Mouse (Mus musculus) cerebellum, adult 18-20 months (tissue): ENCODE results near the gene Mdga1.
"Not testable (repeated sequence)": the region's sequence is repeated elsewhere in the genome, so short reads cannot be mapped to it uniquely, and the experiment has no call there.

Experiments used
- DNase-seq, 2 experiments: peaks; one replicate each; pipeline ENCODE4 v3.0.0; 2021

Mdga1 gene

DNA sequence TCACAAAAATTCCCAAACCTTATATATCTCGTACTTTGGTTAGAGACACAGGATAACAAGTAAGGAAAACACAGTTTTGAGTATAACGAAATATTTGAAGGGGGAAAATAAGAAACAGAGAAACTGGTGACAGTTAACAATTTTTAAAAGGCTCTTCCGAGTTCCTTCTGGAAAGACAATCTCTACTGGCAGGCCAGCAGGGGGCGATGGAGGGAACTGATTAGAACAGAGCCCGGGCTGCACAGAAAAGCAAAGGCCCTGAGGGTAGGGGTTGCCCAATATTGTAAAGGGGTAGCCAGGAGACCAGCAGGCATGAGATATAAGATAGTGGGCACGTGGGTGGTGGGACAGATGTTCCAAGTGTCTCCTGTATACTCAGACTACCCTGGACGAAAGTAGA is 173.8 kb downstream of the Mdga1 start:
- peak; percentile 81 to 85 for DNase-seq

DNA sequence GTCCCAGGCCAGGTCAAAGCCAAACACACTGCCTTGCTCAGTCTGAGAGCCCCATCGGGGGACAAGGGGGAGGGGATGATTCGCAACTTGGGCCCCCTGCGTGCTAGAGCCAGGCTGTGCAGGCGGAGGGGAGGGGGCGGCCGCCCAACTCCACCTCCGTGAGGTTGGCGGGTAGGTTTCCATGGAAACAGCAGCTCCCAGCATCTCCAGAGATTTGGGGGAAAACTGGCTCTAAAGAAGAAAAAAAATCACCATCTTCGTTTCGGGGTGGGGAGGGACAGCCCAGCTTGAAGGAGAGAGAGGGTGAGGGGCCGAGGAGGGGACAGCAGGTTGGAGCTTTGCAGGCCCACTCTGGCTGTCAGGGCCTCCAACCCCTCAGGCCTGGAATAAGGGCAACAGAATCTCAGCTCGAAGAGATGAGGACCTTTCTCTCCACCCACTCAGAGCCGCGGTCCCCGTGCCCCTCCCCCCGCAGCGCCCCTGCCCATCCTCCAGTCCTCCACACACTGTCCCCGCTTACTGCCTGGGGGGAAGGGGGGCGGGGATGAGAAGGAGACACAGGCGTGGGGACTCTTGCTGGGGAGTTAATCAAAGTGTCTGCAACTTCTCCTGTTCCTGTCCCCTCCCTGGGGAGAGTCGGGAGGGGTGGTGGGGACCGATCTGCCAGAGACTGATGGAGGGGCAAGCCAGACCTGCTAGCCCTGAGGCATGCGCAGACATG is 174.7 kb downstream of the Mdga1 start:
- no peak for DNase-seq

DNA sequence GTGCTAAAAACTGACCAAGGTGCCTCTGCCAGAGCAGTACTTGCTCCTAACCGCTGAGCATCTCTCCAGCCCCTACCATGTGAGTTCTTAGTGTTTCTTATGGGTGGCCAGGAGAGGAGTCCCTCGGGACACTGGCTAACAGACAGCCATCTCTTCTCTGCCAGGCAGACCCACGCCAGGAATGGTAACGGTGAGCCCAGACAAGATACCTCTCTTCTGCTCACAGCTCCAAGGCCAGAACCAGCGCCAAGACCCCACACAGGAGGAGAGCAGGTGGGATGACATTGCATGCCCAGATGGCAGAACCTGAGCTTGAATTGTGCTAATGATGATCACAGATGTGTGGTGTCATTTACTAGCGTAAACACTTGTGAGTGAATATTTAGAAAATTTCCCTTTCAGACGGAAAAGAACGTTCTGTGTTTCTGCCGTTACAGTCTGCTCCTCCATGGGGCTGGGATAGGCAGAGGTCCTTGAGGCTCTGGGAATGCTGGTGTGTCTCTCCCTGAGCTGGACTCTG is 178.3 kb downstream of the Mdga1 start:
- no peak for DNase-seq

DNA sequence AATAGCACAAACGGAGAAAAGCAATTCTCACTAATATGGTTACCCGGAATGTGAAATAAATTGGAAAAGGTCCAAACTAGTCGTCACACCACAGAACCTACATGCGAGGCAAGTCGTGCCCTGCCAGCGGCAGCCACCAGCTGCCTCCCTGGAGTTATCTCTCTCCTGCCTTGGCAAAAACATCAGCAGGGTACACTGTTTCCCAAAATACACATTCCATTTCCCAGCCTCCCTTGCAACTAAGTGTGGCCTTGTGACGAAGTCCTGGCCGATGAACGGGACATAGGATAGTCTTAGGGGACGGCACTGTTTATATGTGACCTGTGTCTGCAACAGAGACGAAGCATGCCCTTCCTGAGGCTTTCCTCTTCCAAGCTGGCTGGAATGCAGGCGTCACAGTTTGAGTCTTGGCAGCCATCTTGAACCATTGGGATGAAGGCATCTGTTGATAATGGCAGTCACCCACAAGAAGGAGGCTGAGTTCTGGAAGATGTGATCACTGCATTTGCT is 179.6 kb downstream of the Mdga1 start:
- peak; percentile 62 to 63 for DNase-seq

DNA sequence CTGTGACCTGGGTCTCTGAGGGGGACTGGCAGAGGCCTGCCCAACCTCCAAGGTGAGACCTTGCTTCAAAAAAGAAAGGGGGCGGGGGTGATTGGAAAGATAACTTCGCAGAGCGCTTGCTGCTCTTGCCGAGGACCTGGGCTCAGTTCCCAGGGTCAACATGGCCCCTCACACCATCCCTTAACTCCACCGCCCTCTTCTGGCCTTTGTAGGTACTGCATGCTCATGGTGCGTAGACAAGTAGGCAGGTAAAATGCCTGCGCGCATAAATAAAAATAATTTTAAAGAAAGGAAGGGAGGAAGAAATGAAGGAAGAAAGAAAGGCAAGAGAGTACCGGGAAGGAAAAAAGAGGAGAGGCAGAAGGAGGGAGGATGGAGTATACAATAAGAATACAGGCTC is 180.2 kb downstream of the Mdga1 start:
- DNase-seq = peak; percentile 17 to 38

DNA sequence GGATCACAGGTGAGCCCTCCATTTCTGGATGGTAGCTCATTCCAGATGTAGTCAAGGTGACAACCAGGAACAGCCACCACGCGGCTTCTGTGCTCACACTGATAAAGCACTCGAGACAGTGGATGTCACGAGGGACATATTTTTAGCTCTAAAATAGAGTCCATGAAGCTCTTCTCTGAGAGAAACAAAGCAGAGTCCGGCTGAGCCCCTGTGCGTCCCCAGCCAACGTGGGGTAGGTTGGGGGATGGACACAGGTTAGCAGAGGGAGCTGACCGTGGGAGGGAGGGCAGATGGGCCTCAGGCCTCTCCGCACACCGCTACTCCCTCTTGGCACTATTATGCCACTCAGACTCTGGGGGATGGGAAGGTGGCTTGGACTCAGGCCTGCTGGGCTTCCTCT is 181.3 kb downstream of the Mdga1 start:
- DNase-seq = no peak

DNA sequence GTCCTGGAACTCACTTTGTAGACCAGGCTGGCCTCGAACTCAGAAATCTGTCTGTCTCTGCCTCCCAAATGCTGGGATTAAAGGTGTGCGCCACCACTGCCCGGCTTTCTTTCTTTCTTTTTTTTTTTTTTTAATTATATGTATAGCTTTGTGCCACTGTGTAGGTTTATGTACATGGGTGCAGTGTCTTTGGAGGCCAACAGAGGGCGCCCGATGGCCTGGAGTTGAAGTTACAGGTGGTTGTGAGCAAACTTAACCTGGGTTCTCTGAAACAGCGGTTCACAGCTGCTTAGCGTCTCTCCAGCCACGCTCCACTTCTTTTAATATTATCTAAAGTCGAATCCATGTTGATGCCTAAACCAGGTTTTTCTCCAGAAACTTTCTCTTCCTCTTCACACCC is 185.1 kb downstream of the Mdga1 start:
- DNase-seq = no peak

DNA sequence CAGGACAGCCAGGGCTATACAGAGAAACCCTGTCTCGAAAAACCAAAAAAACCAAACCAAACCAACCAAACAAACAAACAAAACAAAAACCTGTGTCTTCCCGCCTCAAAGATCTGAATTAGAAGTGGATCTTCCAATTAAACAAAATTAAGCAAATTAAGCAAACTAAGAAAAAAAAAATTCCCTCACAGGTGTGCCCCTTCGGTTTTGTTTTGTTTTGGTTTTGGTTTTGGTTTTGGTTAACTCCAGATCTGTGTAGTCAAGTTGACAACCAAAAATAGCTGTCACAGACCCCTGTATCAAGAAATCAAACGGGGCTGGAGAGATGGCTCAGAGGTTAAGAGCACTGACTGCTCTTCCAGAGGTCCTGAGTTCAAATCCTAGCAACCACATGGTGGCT is 188.4 kb downstream of the Mdga1 start:
- DNase-seq = not testable (repeated sequence)

DNA sequence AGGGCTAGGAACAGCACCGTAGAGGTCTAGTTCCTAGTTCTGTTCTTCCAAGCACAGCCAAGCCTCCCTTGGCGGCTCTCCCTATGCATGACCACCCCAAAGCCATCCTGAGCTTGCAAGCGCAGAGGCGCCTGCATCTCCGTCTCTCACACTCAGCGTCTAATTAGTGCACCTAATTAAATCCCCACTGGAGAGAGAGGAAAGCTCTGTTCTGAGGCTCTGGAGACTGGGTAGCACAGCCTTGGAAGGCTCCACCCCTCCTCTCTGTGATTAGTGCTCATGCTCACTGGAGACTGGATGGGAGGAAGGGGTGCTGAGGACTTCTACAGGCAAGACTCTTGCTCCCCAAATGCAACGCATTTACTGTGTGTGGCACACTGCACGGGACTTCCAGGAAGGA is 191.9 kb downstream of the Mdga1 start:
- DNase-seq = no peak
